Mouse (Mus musculus) embryonic facial prominence, embryonic 11.5 days (tissue): ENCODE results near the gene Sdhc. TPM values are rescaled to one million over a fixed set of nuclear protein-coding genes. Genes with fewer than 3 reads are reported as not detected.
"Not testable (repeated sequence)": the region's sequence is repeated elsewhere in the genome, so short reads cannot be mapped to it uniquely, and the experiment has no call there.

Experiments used
- ATAC-seq: fragments of 200-750 bp; cut with Nextera tagmentation; replicated peaks from 2 replicates; pipeline ENCODE4 v1.8.0; 2017; ENCODE audit warnings: low read depth; ENCODE audit not compliant: insufficient number of reproducible peaks, low FRiP score, low TSS enrichment
- DNase-seq: peaks from one replicate; pipeline ENCODE4 v3.0.0-alpha.2; 2015; ENCODE audit warnings: low spot score
- H3K27ac ChIP-seq: fragments of 300-500 bp; sonication (generic); replicated peaks from 2 replicates; pipeline ENCODE4 v1.5.1; 2014; ENCODE audit warnings: mild to moderate bottlenecking, low read depth, low read length, control low read depth
- H3K27me3 ChIP-seq: fragments of 300-500 bp; sonication (generic); 2 replicates; pipeline ENCODE4 v1.6.1; 2014; ENCODE audit warnings: mild to moderate bottlenecking, low read length, moderate library complexity, mixed read lengths; ENCODE audit not compliant: control insufficient read depth, insufficient read depth
- H3K36me3 ChIP-seq: fragments of 300-500 bp; sonication (generic); replicated peaks from 2 replicates; pipeline ENCODE4 v1.6.1; 2014; ENCODE audit warnings: low read depth, mild to moderate bottlenecking, low read length, moderate library complexity, mixed read lengths; ENCODE audit not compliant: control insufficient read depth, insufficient read depth
- H3K4me1 ChIP-seq: fragments of 300-500 bp; sonication (generic); 2 replicates; pipeline ENCODE4 v1.6.1; 2014; ENCODE audit warnings: low read length, mixed read lengths; ENCODE audit not compliant: control insufficient read depth, insufficient read depth
- H3K4me2 ChIP-seq: fragments of 300-500 bp; sonication (generic); 2 replicates; pipeline ENCODE4 v1.6.1; 2014; ENCODE audit warnings: low read depth, mild to moderate bottlenecking, control low read depth, low read length, moderate library complexity
- H3K4me3 ChIP-seq: fragments of 300-500 bp; sonication (generic); 2 replicates; pipeline ENCODE4 v1.5.1; 2014; ENCODE audit warnings: low read depth, low read length, control low read depth
- H3K9ac ChIP-seq: fragments of 300-500 bp; sonication (generic); replicated peaks from 2 replicates; pipeline ENCODE4 v1.6.1; 2014; ENCODE audit warnings: mild to moderate bottlenecking, control low read depth, low read length
- H3K9me3 ChIP-seq: fragments of 300-500 bp; sonication (generic); replicated peaks from 2 replicates; pipeline ENCODE4 v1.6.1; 2016; ENCODE audit warnings: mild to moderate bottlenecking, low read length, inconsistent platforms, mixed read lengths; ENCODE audit not compliant: control insufficient read depth
- WGBS: fragments of 180-500 bp; shearing (Covaris S2); extraction: QIAGEN DNeasy Blood & Tissue Kit; methylation state at CpG from one replicate; pipeline ENCODE4 v1.1.7; 2014; 5-methylcytosine and 5-hydroxymethylcytosine counted together
- polyA plus RNA-seq: library from polyadenylated mRNA; unstranded; fragments of >200 nt; fragmentation: Nextera tagmentation; extraction: Ambion mirVana; gene quantifications from 2 replicates; pipeline ENCODE4 v1.2.1, GENCODE M21; 2014

Gene Sdhc
- polyA plus RNA-seq, 1 experiment from 2014 or later = 252 TPM

GRCm38 (mm10) chr1:171096110-171096964, 54.1 kb downstream of the Sdhc start:
- Histone ChIP-seq H3K27me3 (no peaks in the 10 kb centered on the region), H3K9ac (no peak overlapping the region), H3K27ac (no peak overlapping the region), H3K4me1 (no peaks in the 10 kb centered on the region), H3K36me3 (no peaks in the 10 kb centered on the region), H3K4me2 (no peak overlapping the region), H3K9me3 (no peaks in the 10 kb centered on the region), H3K4me3 (no peak overlapping the region)
- ATAC-seq = no peak
- DNase-seq = peak; percentile 47
- 20% methylated on average over 10 of the region's 10 CpGs for WGBS

- H3K4me2 ChIP-seq = no peak overlapping the region
- H3K27me3 ChIP-seq = no peaks in the 10 kb centered on the region
- H3K36me3 ChIP-seq = no peaks in the 10 kb centered on the region
- no peak overlapping the region for H3K9ac ChIP-seq
- 75% methylated on average over 4 of the region's 4 CpGs for WGBS
- H3K27ac ChIP-seq = no peak overlapping the region
- ATAC-seq (no peak), DNase-seq (no peak)
- H3K9me3 ChIP-seq = no peaks in the 10 kb centered on the region
- H3K4me1 ChIP-seq = no peaks in the 10 kb centered on the region
- H3K4me3 ChIP-seq = no peak overlapping the region
These were observed 56.0 kb downstream of the Sdhc start for GRCm38 (mm10) chr1:171094424-171094823.

GRCm38 (mm10) chr1:171090761-171091160, 59.6 kb downstream of the Sdhc start:
- no peak for ATAC-seq
- Histone ChIP-seq H3K27ac (no peak overlapping the region), H3K9ac (no peak overlapping the region), H3K27me3 (peaks cover 9% of the 10 kb centered on the region), H3K4me3 (no peak overlapping the region), H3K4me2 (no peak overlapping the region), H3K4me1 (no peaks in the 10 kb centered on the region), H3K9me3 (no peaks in the 10 kb centered on the region), H3K36me3 (no peaks in the 10 kb centered on the region)
- 71% methylated on average over 2 of the region's 2 CpGs for WGBS
- no peak for DNase-seq

- H3K27ac ChIP-seq = no peak overlapping the region
- no peak overlapping the region for H3K4me3 ChIP-seq
- H3K36me3 ChIP-seq = no peaks in the 10 kb centered on the region
- 88% methylated on average over 1 of the region's 1 CpGs for WGBS
- H3K4me2 ChIP-seq = no peak overlapping the region
- ATAC-seq (no peak), DNase-seq (no peak)
- no peak overlapping the region for H3K9ac ChIP-seq
- H3K27me3 ChIP-seq = peaks cover 11% of the 10 kb centered on the region
- no peaks in the 10 kb centered on the region for H3K4me1 ChIP-seq
- no peaks in the 10 kb centered on the region for H3K9me3 ChIP-seq
These were observed 60.5 kb downstream of the Sdhc start for GRCm38 (mm10) chr1:171089891-171090290.

- peak; percentile 57 for DNase-seq
- not testable (repeated sequence) for H3K36me3 ChIP-seq, H3K9ac ChIP-seq, H3K4me2 ChIP-seq, ATAC-seq, H3K4me1 ChIP-seq, H3K27ac ChIP-seq, H3K9me3 ChIP-seq, H3K4me3 ChIP-seq
- H3K27me3 ChIP-seq = peaks cover 11% of the 10 kb centered on the region
- WGBS = 3% methylated on average over 10 of the region's 10 CpGs
These were observed 62.0 kb downstream of the Sdhc start for GRCm38 (mm10) chr1:171088237-171088869.

- WGBS = under 1% methylated on average over 26 of the region's 26 CpGs
- DNase-seq (no peak), ATAC-seq (no peak)
- no peaks in the 10 kb centered on the region for H3K9me3 ChIP-seq
- peak overlapping the region; percentile 78 for H3K4me2 ChIP-seq
- peak overlapping the region; percentile 41 for H3K4me3 ChIP-seq
- peaks cover 14% of the 10 kb centered on the region for H3K27me3 ChIP-seq
- H3K36me3 ChIP-seq = no peaks in the 10 kb centered on the region
- no peak overlapping the region for H3K27ac ChIP-seq
- H3K9ac ChIP-seq = peak overlapping the region; percentile 25
- H3K4me1 ChIP-seq = no peaks in the 10 kb centered on the region
These were observed 64.7 kb downstream of the Sdhc start for GRCm38 (mm10) chr1:171085718-171086117.

- H3K9ac ChIP-seq, H3K4me3 ChIP-seq, H3K27ac ChIP-seq, H3K4me2 ChIP-seq, H3K9me3 ChIP-seq, H3K4me1 ChIP-seq, DNase-seq, H3K36me3 ChIP-seq: not testable (repeated sequence)
- ATAC-seq = peak; percentile 41
- WGBS = 33% methylated on average over 9 of the region's 17 CpGs
- H3K27me3 ChIP-seq = peaks cover 19% of the 10 kb centered on the region
These were observed 68.7 kb downstream of the Sdhc start for GRCm38 (mm10) chr1:171081512-171082231.

- not testable (repeated sequence) for H3K4me2 ChIP-seq, H3K27ac ChIP-seq, H3K36me3 ChIP-seq, H3K9me3 ChIP-seq, H3K27me3 ChIP-seq, H3K4me3 ChIP-seq, H3K4me1 ChIP-seq, H3K9ac ChIP-seq, DNase-seq
- ATAC-seq = peak; percentile 12
- WGBS = no CpG with 5 or more reads among the region's 43 CpGs
These were observed 70.6 kb downstream of the Sdhc start for GRCm38 (mm10) chr1:171079825-171080224.
